Mouse (Mus musculus) embryo, embryonic 11 days (tissue): ENCODE measurements around the gene Vegfa.

Experiments
- DNase-seq: peaks from one replicate; pipeline ENCODE4 v3.0.0-alpha.2; 2015

Vegfa gene

GRCm38 (mm10) chr17:46032257-46032991 is at the start of gene Vegfa:
Gene Vegfa (minus strand): TSS chr17:46032369.
- DNase-seq, result peak; percentile 95

- DNase-seq, result no peak
Observed at GRCm38 (mm10) chr17:46081657-46082056, 49.5 kb upstream of the Vegfa start.

GRCm38 (mm10) chr17:46081042-46081441 is 48.9 kb upstream of the Vegfa start:
- DNase-seq, result no peak

GRCm38 (mm10) chr17:46080388-46080787 is 48.2 kb upstream of the Vegfa start:
- no peak for DNase-seq

DNA sequence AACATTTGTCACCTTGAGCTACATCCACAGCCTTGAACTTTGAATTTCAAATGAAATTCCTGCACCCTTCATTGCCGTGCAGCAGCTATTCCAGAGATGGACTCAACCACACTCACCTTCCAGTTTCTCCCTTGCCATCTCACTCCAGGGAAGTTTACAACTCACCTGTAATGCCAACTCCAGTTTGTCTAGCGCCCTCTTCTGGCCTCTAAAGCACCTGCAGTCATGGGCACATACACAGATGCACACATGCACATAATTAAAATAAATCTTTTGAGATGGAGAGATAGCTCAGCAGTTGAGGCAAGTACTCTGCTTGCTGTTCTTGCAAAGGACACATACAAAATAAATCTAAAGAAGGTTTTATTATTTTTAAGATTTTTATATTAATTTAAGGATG is 46.9 kb upstream of the Vegfa start:
- DNase-seq, result no peak

DNA sequence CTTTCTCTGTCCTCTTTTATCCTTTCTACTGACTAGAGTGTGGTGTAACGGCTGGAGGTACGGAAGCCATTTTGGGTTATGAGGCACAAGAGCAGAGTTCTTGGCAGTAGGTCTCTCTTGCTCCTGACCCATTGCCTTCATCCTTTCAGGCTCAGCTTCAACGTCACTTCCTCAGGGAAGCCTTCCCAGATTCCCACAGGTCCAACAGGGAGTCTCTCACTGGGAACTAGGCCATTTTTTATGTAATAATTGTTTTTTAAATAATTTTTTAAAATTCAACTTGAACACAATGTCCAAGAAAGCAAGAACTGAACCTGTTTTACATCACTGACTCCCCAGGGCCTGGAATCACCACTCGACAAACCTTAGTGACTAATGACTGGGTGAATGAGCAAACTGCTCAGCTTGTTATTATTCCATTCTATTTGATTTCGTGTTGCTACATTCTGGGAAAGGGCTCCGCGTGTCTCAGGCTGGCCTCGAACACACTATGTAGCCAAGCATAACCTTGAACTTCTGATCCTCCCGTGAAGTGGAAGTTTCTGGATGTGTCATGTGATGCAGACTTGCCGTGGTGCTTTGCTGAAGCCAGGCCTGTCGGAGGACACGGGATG is 45.9 kb upstream of the Vegfa start:
- no peak for DNase-seq

GRCm38 (mm10) chr17:46076260-46076551 is 44.0 kb upstream of the Vegfa start:
- no peak for DNase-seq

DNA sequence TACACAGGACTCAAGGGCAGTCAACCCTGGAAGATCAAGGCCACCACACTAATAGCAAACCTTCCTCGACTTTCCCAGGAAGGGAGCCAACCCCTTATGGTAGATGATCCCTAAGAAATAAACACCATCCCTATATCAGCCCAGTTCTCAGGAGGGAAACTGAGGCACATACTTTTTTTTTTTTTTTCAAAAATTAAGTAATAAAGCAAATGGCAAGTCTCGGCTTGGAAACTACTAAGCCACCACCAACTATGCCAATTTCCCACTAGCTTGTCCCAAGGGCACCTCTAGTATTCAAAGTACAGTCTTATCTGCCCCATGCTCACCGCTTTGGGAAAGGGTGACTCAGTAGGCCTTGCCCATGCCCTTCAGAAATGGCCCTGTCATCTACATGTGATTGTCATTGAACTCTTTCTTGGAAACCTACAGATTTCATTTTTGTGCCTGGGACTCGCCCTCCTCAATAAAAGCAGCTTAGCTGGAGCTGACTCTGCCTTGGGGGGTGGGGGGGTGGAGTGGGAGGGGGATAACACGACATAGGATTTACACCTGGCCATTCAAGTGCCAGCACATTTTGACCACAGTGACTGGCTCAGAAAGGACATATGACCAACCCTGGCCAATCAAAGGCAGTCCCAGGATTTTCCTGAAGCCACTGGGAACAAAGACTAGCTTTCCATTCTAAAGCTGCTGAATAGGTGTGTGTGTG is 43.5 kb upstream of the Vegfa start:
- no peak for DNase-seq

GRCm38 (mm10) chr17:46075116-46075485 is 42.9 kb upstream of the Vegfa start:
- peak; percentile 59 for DNase-seq

DNA sequence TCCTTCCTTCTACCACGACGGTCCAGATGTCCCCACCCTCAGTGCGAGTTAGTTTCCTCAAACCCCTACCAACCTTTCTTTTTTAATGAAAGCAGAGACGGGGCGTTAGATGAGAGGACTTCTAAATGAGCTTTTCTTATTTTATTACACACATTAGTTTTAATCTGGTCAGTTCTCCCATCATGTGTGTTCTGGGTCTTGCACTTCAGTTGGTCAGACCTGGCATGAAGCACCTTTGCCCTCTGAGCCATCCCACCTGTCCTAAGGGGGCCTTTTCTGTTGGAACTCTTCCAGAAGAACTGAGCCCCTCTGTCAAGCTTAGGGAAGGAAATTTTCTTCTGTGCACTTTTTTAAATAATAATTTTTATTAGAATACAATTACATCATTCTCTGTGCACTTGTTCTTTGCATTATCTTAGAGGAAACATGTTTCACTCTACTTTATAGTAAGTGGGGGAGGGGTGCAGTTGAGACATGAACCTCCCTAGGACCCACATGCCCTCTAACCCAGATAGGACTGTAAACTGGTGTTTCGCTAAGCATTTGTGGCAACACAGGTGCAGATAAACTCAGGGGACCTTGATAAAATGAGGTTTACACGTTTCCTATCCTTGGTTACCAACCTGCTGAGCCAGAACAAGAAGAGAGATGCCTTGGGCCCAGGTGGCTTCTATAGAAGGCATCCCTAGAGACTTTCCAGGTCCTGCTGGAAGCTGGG is 42.4 kb upstream of the Vegfa start:
- DNase-seq, result no peak

- DNase-seq, result peak; percentile 69
Observed at GRCm38 (mm10) chr17:46073730-46074301, 41.6 kb upstream of the Vegfa start.

DNA sequence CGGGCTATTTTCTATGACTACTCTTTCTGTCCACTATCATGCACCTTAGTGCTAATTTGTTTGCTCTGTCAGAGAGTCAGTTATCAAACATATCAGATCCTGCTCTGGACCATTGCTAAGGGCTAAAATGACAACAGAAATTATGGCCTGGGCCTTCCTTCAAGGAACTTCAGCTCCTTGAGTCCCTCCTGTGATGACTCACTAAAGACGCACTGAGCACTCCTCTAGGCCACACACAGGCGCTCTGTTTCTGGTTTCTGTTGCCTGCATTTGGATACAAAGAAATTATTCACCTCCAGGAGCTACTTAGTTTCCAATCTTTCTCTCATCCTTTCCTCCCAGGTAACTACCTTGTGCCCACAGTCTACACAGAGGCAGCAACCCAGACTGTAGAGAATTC is 39.4 kb upstream of the Vegfa start:
- no peak for DNase-seq

DNA sequence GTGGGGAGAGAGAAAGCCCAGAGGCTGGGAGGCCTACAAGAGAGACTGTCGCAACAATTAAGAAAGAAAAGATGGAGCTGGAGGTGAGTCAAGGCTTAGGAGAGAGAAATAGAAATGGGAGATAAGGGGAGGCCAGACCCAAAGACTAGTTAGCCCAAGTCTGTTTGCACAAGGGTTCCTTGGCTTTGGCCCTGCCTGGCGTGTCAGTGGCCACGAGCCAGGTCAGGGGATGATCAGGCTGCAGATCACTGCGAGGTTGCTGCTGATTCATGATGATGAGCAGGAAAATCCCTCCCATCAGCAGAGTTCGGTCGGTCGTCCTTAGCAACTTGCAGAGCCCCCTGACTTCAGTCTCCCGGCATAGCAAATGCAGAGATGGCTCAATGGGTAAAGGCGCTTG is 37.9 kb upstream of the Vegfa start:
- no peak for DNase-seq

DNA sequence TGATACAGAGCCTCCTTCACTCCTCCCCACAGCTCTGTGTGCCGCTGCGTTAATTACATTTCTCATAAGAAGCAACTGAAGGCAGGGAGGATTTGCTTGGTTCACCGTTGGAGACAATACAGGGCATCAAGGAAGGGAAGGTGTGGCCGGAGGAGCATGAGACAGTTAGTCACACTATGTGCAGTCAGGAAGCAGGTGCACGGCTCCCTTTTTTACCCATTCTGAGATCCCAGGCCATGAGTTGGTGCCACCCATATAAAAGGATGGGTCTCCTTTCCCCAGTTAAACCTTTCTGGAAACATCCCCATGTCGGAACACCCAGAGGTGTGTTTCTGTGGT is 31.8 kb upstream of the Vegfa start:
- DNase-seq, result no peak

DNA sequence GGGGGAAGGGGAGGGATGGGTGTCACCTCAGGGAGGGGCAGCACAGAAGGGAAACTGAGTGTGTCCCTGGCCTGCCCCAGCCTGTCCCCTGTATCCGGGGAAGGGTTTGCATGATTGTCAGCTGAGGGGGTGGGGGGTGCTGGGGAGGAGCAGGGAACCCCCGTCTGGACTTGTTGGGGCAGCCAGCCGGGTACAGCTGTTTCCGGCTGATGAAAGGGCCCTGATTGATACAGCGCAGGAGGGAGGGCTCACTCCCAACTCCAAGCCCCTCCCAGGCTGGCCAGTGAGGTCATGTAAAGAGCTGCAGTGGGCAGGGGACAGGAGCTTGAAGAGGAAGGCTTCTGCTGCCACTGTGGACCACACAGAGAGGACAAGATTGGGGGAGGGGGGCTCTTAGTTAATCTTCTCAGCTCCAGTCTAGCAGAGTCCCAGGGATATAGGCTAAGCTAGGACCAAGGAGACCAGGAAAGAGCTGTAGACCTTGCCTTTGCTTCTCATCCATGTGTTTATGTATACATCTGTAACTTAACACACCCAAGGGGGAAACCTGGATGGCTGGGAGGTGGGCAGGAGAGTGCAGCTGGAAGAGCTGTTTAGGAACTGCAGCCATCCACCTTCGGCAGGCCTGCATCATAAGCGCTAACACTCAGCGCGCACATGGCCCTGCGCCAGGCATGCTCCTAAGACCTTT is 31.3 kb upstream of the Vegfa start:
- peak; percentile 77 for DNase-seq

GRCm38 (mm10) chr17:46060253-46060652 is 28.1 kb upstream of the Vegfa start:
- no peak for DNase-seq

DNA sequence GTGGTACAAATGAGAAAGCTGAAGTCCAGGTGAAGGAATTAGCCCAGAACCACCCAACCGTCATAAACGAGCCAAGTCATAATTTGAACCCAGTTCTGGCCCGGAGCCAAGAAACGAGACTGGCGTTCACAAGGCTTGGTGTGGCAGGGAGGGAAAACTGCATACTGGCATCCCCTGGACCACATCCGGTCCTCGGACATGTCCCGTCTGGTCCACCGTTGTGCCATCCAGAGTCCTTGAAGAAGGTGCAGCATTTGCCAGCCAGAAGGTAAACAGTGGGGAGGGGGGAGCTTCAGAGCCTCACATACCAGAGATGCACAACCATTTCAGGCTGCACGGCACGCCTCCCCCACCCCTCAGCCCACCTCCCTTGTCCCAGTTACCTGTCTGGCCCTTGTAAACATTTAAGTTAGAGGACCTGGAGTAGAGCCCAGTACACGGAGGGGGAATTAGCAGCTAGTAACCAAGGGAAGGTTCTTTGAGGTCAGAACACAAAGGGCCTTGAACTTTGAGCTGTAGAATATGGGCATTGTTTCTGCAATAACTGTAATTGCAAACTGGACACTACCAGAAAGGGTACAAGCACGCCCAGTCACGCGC is 27.2 kb upstream of the Vegfa start:
- no peak for DNase-seq

DNA sequence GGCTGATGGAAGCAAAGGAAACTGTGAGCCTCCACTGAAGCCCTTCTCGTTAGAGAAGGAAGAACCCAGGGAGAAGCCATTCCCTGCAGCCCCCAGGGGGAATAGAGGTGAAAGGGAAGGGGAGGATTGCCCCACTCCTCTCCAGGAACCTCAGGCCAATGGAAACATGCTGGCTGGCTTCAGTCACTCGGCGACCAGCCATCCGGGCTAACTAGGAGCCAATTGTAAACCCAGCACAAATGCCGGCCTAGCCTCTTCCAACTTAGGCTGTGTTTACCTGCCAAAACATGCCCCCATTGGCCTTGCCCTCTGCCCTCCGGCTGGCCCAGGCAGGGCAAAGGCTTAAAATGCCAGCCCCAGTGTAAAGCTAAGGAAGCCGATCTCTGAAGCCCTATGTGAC is 24.1 kb upstream of the Vegfa start:
- no peak for DNase-seq

DNA sequence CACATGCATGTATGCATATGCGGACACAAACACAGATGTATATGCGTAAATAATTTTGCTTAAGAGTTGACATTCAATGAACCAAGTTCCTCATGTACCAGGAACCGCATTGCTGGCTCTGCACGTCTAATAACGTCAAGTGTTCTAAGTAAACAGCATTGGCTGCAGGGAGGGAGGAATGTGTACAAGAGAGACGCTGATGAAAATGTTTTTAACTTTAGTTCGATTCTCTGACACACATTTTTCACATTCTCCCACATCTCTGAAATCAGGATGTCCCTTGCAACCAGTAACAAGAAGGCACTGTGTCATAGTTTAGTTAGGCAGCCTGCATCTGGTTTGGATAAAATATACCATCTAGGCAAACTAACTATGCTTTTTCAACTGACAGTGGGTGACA is 23.6 kb upstream of the Vegfa start:
- DNase-seq, result no peak

GRCm38 (mm10) chr17:46053291-46053842 is 21.2 kb upstream of the Vegfa start:
- DNase-seq, result no peak

GRCm38 (mm10) chr17:46052146-46052545 is 20.0 kb upstream of the Vegfa start:
- no peak for DNase-seq

GRCm38 (mm10) chr17:46051356-46051755 is 19.2 kb upstream of the Vegfa start:
- no peak for DNase-seq
